Mouse (Mus musculus) layer of hippocampus, postnatal 10 days (tissue): ENCODE results near the gene Olfr374. TPM values are rescaled to one million over a fixed set of nuclear protein-coding genes. Genes with fewer than 3 reads are reported as not detected.
A peak's percentile ranks its signal among the peaks of the same experiment; 100 is the strongest.
"Not testable (repeated sequence)": the region's sequence is repeated elsewhere in the genome, so short reads cannot be mapped to it uniquely, and the experiment has no call there.

Experiments used
- DNase-seq, 2 experiments: peaks; one replicate each; pipeline ENCODE4 v3.0.0; 2021; ENCODE audit warnings: low spot score in 2 of 2
- long read RNA-seq: library from polyadenylated mRNA; stranded (forward); transcript quantifications from one replicate; pipeline ENCODE4 v2.0.0, GENCODE M21; 2023
- total RNA-seq, 2 experiments: library from RNA; stranded (reverse); gene quantifications; 2 replicates each; pipeline ENCODE4 v1.2.3; 2021

Olfr374 gene
- total RNA-seq: not detected
- long read RNA-seq: 0 reads

DNA sequence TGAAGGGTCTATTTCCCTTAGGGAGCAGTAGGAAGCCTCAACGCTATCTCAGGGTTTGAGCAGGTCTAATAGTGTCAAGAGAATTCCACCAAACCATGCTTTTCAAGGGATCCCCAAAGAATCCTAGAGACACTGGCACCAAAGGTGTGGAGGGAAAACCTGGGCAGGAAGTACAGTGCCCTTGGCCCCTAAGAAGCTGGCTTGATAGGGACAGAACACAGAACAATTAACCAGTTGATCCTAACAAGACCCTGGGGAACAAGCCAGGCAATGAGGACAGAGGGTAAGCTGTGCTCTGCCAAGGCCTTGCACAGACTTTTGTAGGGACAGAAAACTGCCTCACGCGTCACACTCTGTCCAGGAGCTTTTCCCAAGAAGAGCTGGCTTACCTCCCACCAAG is at the start of gene Olfr374:
Gene Olfr374 (plus strand): TSS at position 301 of the 400 bp plus-strand sequence.
- DNase-seq: no peak

DNA sequence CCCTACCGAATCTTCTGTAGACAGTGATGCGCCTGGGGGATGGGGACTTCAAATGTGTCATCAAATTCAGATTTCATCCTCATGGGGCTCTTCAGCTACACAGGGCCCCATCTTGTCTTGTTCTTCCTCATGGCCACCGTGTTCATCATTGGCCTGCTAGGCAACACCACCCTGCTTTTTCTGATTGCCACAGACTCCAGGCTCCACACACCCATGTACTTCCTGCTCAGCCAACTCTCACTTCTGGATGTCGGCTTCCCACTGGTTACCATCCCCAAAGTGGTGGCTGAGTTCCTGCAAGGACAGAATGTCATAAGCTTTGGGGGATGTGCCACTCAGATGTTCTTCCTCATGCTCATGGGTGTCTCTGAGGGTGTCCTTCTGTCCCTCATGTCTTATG is 49.2 kb upstream of the Olfr374 start:
- DNase-seq: not testable (repeated sequence)

DNA sequence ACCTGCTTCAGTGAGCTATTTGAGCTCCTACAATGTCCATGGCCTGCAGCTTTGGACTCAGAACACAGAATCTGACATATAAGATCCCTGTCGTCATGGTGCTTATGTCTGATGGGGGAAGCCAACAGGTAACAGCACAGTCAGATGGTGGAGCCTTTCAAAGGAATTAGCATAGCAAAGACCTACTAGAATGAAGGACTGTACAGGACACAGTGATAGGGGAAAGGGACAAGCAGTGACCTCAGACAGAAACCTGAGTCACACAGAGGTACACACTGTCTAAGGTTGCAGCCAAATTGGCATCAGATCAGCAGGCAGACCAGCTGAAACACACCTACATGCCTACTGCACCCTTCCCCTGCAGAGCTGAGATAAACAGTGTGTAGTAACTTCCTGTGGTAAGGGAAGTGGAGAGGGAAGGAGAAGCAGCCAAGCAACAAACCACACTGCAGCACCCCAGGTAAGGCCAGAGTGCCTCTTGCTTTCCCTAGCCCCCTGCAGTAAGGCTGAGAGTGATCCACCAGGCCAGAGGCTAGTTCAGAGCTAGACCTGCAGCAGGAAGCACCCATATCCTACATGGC is 39.9 kb upstream of the Olfr374 start:
- DNase-seq: not testable (repeated sequence)

DNA sequence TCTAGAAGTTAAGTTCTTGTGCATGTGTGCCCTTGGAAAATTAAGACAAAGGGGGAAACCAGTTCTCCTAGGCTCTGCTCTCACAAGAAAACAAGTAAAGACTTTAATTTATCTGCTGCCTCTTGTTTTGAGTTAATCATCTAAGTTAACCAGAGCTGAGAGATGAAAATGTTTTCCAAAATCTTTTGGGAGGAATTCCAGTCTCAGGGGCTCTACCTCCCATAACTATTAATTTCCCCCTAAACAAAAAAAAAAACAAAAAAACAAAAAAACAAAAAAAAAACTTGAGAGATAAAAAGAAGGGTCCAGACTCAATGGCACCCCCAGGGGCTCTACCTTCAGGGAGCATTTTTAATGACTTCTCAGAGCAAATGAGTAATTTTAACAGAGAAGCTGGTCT is 24.0 kb upstream of the Olfr374 start, which contains the start of gene Olfr373:
Gene Olfr373 (plus strand): TSS at position 301 of the 400 bp plus-strand sequence.
- not testable (repeated sequence) for DNase-seq

DNA sequence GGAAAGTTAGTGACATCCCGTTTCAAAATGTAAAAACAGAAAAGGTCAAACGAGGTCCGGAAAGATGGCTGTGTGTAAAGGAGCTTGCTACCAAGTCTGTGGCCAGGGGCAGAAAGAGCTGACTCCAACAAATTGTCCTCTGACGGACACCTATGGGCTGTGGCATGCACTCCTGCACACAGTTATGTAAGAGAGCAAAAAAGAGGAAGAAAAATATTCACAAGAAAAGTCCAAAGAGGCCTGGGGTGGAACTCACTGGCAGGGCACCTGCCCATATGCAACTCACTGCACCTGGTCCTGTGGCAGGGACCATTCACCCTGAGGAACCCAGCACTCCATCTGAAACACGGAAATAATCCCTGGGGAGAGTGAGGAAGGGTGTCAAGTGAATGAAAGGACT is 22.1 kb upstream of the Olfr374 start:
- no peak for DNase-seq

DNA sequence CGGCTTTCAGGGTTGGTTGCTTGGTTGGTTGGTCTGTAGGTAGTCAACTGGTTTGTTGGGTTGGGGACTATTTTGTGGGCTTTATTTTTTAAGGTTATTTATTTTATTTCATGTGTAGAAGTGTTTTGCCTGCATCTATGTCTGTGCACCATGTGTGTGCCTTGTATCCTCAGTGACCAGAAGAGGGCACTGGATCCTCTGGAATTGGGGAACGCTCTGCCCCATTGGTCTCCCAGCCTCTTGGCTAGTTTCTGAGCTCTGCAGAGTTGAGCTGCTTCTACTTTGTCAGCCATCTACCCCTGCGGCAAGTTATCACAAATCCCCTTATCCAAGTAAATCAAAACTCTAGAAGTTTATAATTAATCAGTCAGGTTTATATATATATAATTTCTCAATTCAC is 19.2 kb upstream of the Olfr374 start:
- not testable (repeated sequence) for DNase-seq

DNA sequence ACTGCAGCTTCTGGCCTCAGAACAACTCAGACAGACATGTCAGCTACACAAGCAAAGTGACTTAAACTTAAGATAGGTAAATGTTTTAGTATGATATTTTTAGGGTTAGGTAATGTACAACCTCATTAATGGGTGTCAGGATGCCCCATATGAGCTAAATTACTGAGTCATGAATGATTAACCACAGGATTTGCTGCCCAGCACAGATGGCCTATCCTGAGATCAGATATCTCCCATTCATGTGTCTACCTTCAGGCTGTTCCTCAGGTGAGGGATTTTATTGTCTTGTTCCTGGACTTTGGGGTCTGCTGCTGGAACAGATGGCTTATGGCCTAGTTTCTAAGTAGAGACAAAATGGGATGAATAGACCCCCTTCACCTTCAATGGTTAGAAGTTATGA is 10.1 kb upstream of the Olfr374 start:
- not testable (repeated sequence) for DNase-seq

DNA sequence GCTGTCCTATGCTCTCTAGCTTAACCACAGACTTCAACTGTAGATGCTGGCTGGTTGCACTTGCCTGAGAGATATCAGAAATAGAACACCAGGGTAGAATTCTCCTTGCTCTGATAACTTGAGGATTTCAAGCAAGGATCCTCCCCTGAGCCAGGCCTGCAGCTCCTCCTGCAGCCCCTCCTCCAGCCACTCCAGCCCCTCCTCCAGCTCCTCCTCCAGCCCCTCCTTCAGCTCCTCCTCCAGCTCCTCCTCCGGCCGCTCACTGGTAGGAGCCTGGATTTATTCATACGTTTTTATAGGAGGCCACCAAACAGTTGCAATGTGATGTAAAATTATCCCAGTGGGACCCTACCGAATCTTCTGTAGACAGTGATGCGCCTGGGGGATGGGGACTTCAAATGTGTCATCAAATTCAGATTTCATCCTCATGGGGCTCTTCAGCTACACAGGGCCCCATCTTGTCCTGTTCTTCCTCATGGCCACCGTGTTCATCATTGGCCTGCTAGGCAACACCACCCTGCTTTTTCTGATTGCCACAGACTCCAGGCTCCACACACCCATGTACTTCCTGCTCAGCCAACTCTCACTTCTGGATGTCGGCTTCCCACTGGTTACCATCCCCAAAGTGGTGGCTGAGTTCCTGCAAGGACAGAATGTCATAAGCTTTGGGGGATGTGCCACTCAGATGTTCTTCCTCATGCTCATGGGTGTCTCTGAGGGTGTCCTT is 7.3 kb upstream of the Olfr374 start:
- peak; percentile 12 to 30 for DNase-seq

DNA sequence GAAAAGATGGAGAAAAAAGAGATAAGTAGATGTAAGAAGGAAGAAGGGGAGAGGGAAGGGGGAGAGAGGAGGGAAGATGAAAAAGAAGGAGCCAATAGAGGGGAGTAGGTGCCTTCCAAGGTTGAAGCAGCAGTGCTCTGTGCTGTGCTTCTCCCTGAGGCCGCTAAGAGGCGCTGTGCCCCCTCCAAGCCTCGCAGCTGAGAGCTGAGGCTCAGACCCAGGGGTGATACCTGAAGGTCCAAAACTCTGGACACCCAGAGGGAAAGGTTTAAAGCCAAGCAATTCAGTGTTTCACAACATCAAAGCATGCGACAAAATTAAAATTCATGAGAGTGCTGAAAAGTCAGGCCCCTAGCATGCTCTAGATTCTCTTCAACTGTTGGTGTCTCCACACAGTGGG is 1.7 kb upstream of the Olfr374 start:
- DNase-seq: no peak

DNA sequence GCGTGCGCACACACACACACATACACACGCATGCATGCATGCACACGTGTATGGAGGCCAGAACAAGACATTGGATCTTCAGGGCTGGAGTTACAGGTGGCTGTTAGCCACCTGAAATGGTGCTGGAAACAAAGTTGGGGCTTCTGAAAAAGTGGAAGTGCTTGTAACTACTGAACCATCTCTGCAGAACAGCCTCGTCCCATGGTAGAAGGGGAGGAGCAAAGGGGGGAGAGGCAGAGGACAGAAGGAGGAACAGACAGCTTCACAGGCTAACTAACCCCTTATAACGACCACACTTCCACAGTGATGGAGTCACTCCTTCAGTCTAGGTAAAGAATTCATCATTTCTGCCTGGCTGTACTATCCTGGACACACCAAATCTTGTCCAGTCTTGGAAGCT is 4.0 kb downstream of the Olfr374 start:
- DNase-seq: no peak

DNA sequence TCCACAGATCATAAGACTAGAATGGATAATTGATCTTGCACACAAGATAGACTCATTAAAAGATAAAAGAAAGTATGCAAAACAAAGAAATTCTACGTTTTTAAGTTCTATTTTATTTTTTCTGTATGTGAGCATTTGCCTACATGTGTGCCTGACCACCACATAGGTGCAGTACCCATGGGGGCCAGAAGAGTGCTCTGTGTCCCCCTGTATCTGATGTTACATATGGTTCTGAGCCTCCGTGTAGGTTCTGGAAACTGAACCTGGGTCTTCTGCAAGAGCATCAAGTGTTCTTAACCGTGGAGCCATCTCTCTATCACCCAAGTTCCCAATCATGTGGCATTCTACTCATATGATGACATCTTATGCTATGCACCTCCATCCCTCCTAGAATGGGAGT is 5.6 kb downstream of the Olfr374 start:
- no peak for DNase-seq

DNA sequence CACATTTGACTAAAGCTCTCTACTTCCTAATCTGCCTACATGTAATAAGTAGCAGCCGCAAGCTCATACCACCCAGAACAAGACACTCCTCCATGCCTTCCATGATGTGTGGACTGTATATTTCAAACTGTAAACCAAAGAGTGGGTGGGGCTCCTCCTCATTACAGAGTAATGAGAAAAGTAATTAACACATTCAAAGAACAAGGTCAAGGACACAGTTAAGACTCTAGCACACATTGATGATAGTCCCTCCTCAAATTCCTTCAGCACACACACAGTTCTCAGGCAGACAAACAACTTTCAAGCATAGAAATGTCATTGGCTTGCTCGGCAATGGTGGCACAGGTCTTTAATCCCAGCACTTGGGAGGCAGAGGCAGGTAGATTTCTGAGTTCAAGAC is 8.4 kb downstream of the Olfr374 start:
- no peak for DNase-seq

DNA sequence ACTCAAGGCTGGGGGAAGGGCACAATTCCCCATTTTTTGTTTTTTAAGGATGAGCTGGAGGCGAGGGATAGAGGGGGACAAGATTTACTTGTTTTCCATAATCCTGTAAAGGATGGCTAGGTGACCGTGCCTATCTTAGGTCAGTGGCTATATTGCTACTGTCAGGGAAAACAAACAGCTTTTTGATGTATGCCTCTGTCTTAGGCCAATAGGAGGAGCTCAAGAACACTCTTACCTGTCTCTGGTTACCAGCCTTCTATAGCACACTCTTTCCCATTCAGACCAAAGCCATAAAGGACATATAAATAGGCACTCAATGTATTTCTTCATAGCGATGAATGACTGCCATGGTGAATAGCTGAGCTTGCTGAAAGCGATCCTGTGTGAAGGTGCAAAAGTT is 11.8 kb downstream of the Olfr374 start:
- no peak for DNase-seq

DNA sequence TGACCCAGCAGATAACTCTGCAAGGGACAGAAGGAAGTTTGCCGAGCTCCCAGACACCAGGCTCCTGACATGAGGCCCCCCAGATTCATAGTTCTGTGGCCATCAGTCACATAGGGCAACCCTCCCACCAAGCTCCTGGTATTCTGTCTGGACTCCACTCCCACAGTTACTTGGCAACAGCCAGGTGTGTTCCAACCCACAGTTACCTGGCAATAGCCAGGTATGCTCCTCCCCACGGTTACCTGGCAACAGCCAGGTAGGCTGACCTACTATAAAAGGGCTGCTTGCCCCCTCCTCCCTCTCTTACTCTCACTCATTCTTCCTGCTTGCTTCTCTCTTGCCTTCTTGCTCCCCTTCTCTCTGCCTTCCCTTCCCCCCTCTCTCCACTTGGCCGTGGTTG is 14.6 kb downstream of the Olfr374 start:
- DNase-seq: not testable (repeated sequence)

DNA sequence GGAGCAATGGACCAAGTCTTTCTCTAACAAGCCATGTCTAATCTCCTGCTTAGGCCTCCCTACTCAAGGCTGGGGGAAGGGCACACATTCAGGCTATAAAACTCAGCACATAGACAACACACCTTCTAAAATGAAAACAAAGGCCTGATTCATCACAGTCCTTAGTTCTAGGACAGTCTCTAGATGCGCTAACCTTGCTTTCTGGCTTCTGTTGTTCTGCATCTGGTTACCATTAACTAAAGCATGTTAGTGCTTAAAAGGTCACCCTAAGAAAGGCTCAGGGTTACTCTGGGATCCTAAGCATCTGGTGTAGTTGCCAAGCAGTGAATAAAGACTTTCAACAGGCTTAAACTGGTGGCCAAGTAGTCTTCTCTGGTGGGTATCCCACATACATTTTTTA is 15.2 kb downstream of the Olfr374 start:
- DNase-seq: no peak

DNA sequence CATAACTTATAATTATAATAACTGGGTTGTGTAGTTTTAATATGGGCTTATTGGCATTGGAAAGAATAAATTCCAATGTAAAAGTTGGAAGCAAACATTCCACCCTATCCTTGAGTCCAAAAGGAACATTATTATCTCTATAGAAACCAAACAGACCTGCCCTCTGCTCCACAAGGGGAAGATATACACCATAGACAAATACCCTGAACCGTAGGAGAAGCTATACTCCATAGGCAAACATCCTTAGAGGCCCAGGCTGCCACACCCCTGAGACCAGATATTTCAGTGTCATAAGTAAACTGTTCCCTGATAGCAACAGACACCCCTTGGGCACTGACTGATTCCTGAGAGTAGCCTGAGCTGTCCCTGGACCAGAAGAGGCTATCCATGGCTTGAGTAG is 21.0 kb downstream of the Olfr374 start:
- DNase-seq: no peak

DNA sequence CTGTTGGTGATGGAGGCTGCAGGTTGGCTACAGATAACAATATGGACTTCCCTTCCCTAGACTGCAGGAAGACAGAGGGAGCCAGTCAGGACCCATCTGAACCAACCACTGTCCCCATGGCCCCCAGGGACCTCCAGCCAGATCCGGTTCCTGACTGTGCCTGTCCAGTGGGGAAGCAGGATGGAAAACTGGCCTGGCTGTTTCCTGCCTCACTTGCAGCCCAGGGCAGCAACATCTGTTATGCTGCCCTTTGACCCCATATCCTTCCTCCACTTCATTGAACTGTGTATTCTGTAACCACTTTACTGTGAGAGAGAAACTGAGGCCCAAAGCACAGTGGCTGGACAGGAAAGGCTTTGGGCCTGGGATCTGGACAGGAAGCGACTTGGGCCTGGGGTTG is 24.4 kb downstream of the Olfr374 start:
- DNase-seq: no peak

DNA sequence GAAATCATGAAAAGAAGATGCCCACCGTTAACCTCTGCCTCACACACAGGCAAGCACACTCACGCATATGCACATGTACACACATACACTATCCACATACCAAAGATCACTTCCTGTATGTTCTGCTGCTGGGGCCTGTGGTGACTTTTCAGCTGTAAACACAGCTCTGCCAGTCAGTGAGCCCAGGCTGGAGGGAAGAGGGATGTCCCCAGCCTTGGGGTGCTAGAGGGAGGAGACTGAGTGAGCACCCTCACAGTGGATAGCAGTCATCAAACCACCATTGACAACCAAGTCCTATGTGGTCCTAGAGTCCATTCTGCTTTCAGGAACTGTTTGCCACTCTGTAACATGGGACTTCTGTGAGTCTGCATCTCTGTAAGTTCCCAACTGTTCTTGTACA is 25.1 kb downstream of the Olfr374 start:
- no peak for DNase-seq

DNA sequence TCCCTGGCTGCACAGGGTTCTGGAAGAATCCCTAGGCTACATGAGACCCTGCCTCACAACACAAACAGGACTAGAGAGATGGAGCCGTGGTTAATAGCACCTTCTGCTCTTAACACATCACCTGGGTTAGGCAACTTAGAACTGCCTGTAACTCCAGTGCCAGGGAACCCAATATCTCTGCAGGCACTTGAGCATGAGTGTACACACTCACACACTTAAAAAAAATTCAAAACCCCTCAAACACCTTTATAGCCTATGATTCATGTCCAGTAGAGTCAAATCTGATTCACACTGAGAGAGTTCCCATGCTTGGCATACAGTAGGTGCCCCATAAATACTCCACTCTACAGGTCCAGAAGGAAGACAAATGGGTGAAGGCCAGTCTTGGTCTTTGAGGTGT is 25.6 kb downstream of the Olfr374 start:
- no peak for DNase-seq

DNA sequence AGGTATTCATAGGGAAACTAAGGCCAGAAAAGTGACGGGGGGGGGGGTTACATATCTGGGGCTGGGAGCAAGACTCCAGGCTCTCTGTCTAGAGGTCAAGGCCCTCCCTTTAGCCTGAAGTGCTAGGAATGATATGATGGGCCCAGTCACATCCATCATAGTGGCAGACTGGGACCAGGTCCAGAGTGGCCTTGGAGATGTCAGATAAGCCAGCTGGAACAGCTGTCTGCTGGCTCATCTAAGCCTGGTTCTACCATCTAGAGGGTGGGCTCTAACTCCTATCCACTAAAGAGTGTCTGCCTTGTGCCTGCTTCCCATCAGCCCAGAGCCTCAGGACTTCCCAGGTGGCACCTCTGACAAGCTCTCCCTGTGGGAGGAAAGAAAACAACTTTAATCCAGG is 26.1 kb downstream of the Olfr374 start:
- no peak for DNase-seq

DNA sequence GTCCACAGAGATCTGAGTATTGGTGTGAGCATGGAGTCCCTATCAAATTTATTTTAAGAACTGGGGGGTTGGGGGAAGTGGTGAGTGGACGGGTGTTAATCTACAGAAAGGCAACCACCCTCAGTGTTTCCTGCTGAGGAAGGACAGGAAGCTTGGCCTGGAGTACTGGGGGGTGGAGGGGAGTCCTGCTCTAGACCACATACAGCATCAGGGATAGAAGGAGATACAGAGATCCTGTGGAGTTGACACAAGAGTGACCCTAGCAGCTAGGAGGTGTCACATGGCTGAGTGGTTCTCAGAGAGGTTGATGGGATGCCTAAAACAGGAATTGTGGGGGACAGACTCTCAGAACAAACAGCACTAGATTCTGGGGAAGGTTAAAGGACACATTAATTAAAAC is 26.7 kb downstream of the Olfr374 start:
- no peak for DNase-seq

DNA sequence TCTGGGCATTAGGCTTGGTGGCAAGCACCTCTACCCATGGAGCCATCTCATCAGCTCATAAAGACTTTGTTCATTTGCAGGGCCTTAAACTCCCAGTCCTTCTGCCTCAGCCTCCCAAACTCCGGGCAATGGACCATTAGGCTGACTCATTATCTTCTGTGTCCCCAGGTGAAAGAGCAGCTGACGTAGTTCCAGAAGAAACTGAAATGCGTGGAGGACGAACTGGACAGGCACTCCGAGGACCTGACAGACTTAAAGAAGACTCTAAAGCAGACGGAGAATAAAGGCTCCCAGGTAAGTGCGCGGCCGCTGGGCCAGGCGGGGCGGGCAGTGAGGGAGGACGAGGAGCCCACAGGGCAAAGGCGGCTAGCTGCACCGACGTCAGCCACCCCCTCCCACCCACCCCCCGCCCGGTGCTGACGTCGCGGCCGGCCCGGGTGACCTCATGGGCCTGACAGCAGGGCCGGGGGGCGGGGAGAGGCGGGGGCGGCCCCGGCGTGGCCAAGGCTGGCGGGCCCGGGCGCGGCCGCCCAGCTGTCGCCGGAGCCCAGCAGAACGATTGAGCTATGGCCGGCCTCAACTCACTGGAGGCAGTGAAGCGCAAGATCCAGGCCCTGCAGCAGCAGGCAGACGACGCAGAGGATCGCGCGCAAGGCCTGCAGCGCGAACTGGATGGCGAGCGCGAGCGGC is 28.1 kb downstream of the Olfr374 start, which contains the start of gene Tpm4:
Gene Tpm4 (plus strand): TSS at position 220 of the 690 bp plus-strand sequence.
- peak in 1 of 2 experiments; percentile 25 for DNase-seq
